In the genomic region with DNA sequence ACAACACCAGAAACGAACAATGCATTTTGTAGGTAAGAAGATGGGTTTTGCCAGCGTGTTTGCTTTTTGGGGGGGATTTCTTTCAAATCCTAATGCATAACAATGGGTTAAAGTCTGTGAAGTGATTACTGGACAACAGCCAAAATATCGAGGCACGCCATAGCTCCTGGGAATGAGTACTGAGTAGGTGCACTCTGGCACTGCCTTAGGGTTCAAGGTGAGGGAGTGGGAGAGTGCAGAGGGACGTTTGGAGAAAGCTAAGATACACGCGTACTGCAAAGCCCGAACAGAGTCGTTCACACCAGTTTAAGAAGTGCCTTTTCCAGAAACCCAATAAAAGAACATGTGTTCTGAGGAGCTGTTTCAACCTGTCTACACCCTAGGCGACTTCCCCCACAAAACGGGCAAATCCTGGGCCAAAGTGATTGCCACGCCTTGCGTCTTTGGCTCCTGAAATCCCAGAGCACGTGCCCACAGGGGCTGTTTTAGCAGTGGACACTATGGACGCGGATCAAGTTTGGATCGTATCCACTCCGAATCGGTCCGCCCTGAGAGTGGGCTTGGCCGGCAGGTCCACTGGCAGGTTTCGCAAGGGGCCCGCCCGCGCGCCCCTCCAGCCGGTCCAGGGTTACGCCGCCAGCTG, we compare ENCODE assay signal across 8 mouse cellular contexts. TPM values are rescaled to one million over a fixed set of nuclear protein-coding genes. Genes with fewer than 3 reads are reported as not detected.
DNase-seq lines count a peak whose midpoint lies in the region; TF ChIP-seq lines count a peak whose summit lies in the region.

No protein-coding gene starts in this region.

- H3K36me3 ChIP-seq in limb, embryonic 10.5 days = no peaks in the 10 kb centered on the region

- H3K27me3 ChIP-seq in limb, embryonic 10.5 days (ENCODE audit: low read depth, poor library complexity, severe bottlenecking) = peaks cover 9% of the 10 kb centered on the region

- WGBS in limb, embryonic 10.5 days = 2% methylated on average over 29 of the region's 29 CpGs
- 1% methylated on average over 28 of the region's 29 CpGs for WGBS in olfactory bulb, adult 2 months

- DNase-seq in embryo, embryonic 10.5 days (ENCODE audit: low spot score) = peak; percentile 71
- DNase-seq in embryo, embryonic 11 days = no peak
- peak; percentile 69 for DNase-seq in ovary, postnatal 10 days (ENCODE audit: low spot score)
- no peak for DNase-seq in ovary, adult 18-20 months (ENCODE audit: low spot score)
- DNase-seq in fibroblast of lung, adult 2 months (ENCODE audit: low read depth) = peak; percentile 65
- DNase-seq in limb, embryonic 10.5 days (ENCODE audit: low spot score) = no peak
- no peak for DNase-seq in gastrocnemius, postnatal 10 days

- H3K4me3 ChIP-seq in limb, embryonic 10.5 days = peak overlapping the region; percentile 84
- H3K4me3 ChIP-seq in olfactory bulb, adult 2 months (ENCODE audit: insufficient read depth, low read depth, low read length) = peak overlapping the region; percentile 90

- no peaks in the 10 kb centered on the region for H3K9me3 ChIP-seq in limb, embryonic 10.5 days (replicated peaks)

- no peak for TF ChIP-seq POLR2A in olfactory bulb, adult 2 months (IDR thresholded peaks at IDR 0.05; ENCODE audit: insufficient read depth, low read depth, low read length)

- peak overlapping the region; percentile 91 for H3K27ac ChIP-seq in limb, embryonic 10.5 days
- peak overlapping the region; percentile 75 for H3K27ac ChIP-seq in olfactory bulb, adult 2 months (ENCODE audit: insufficient read depth, low read depth, low read length)

- H3K4me1 ChIP-seq in limb, embryonic 10.5 days = peaks cover 16% of the 10 kb centered on the region
- H3K4me1 ChIP-seq in olfactory bulb, adult 2 months (ENCODE audit: control insufficient read depth, insufficient read depth, low read length) = no peaks in the 10 kb centered on the region; the same call in none of the 2 replicates

- TF ChIP-seq CTCF in olfactory bulb, adult 2 months (IDR thresholded peaks at IDR 0.05; ENCODE audit: insufficient read depth, low read depth, low read length) = no peak

RNA-seq across cellular contexts. Expression of gene Sertad2, which starts 0.9 kb away (rescaled TPM):
- 20.5 and 27.0 TPM in 2 replicates for polyA plus RNA-seq in limb, embryonic 10.5 days (2016; fragmentation: Nextera tagmentation; extraction: Ambion mirVana)
- not detected in 2 replicates for polyA plus RNA-seq in olfactory bulb, adult 2 months (2012; ENCODE audit: insufficient read depth, insufficient read length, low replicate concordance, missing spikeins)
- total RNA-seq in gastrocnemius, postnatal 10 days (2021) = 10 to 100 TPM; 14.6 to 17.2 TPM

Comparison
In these comparisons a context has a peak if more than half of its experiments do, and no peak if none do; other contexts are left out.
1. DNase-seq: peak in embryo, embryonic 10.5 days (single experiment), ovary, postnatal 10 days (single experiment) and fibroblast of lung, adult 2 months (single experiment); none in embryo, embryonic 11 days (single experiment), ovary, adult 18-20 months (single experiment), limb, embryonic 10.5 days (single experiment) and gastrocnemius, postnatal 10 days (single experiment).
2. RNA of gene Sertad2, which starts 0.9 kb away (polyA plus RNA-seq): 20.5 to 27.0 TPM in limb, embryonic 10.5 days; not detected in olfactory bulb, adult 2 months; every median in the first group is over 10 times any median in the second.